Mouse (Mus musculus) CH12.LX (cell line): ENCODE results near the gene Cers5. TPM values are rescaled to one million over a fixed set of nuclear protein-coding genes. Genes with fewer than 3 reads are reported as not detected.

ENCODE experiments used
- DNase-seq: peaks from one replicate; pipeline ENCODE4 v3.0.0-alpha.2; 2013; ENCODE audit errors: extremely low read depth
- H3K27ac ChIP-seq: 2 replicates; pipeline ENCODE4 v1.5.1; 2012; ENCODE audit warnings: low read depth, mild to moderate bottlenecking, control low read depth, moderate library complexity; ENCODE audit not compliant: insufficient read depth
- H3K27me3 ChIP-seq: replicated peaks from 2 replicates; pipeline ENCODE3; 2012; ENCODE audit warnings: inconsistent platforms
- H3K36me3 ChIP-seq, 2 experiments: replicated peaks in 1 of 2; 2 replicates each; pipeline versions ENCODE3 to v1.6.1; 2012; ENCODE audit warnings: inconsistent platforms in 1 of 2, low read length in 1 of 2, mild to moderate bottlenecking in 1 of 2, mixed read lengths in 1 of 2, moderate library complexity in 1 of 2; ENCODE audit not compliant: control insufficient read depth in 1 of 2, insufficient read depth in 1 of 2
- H3K4me1 ChIP-seq, 2 experiments: 2 replicates each; pipeline ENCODE4 v1.6.1; 2012; ENCODE audit warnings: inconsistent platforms in 1 of 2, moderate library complexity in 1 of 2; ENCODE audit not compliant: insufficient read depth in 2 of 2, control insufficient read depth in 1 of 2
- H3K4me2 ChIP-seq: 2 replicates; pipeline ENCODE4 v1.6.1; 2012; ENCODE audit warnings: low read depth, mild to moderate bottlenecking, control low read depth; ENCODE audit not compliant: poor library complexity, insufficient read depth, severe bottlenecking
- H3K4me3 ChIP-seq, 3 experiments: fragments of 150-350 bp in 1 of 3; sonication (generic) in 1 of 3; replicated peaks in 1 of 3; 2 replicates each; pipeline versions ENCODE3 to v1.5.1; 2011 to 2012; ENCODE audit warnings: low read depth in 2 of 3, low read length in 2 of 3, mild to moderate bottlenecking in 2 of 3, moderate library complexity in 2 of 3, control low read depth in 1 of 3, improper control_type of control experiment in 1 of 3, inconsistent platforms in 1 of 3, mixed read lengths in 1 of 3; ENCODE audit not compliant: poor library complexity in 1 of 3
- H3K79me2 ChIP-seq: replicated peaks from 2 replicates; pipeline ENCODE4 v1.6.1; 2012; ENCODE audit warnings: mild to moderate bottlenecking, moderate library complexity; ENCODE audit not compliant: control insufficient read depth, poor library complexity, insufficient read depth, severe bottlenecking; ENCODE audit errors: extremely low read depth
- H3K9ac ChIP-seq: 2 replicates; pipeline ENCODE4 v1.6.1; 2012; ENCODE audit warnings: low read depth, mild to moderate bottlenecking, control low read depth, moderate library complexity; ENCODE audit not compliant: insufficient read depth
- H3K9me3 ChIP-seq: replicated peaks from 2 replicates; pipeline ENCODE3; 2012; ENCODE audit warnings: low read length, inconsistent platforms, mixed read lengths
- BHLHE40 ChIP-seq: IDR thresholded peaks from 2 replicates; pipeline ENCODE4 v1.6.1; 2011; ENCODE audit warnings: mild to moderate bottlenecking, low read depth, low read length, improper control_type of control experiment
- CHD1 ChIP-seq: IDR thresholded peaks from 2 replicates; pipeline ENCODE4 v1.6.1; 2012; ENCODE audit warnings: low read depth, low read length, improper control_type of control experiment, inconsistent platforms
- CHD2 ChIP-seq: IDR thresholded peaks from 2 replicates; pipeline ENCODE4 v1.6.1; 2011; ENCODE audit warnings: low read length, improper control_type of control experiment
- E2F4 ChIP-seq: IDR thresholded peaks from 2 replicates; pipeline ENCODE4 v1.6.1; 2011; ENCODE audit warnings: low read depth, low read length, improper control_type of control experiment; ENCODE audit not compliant: insufficient replicate concordance
- EP300 ChIP-seq: IDR thresholded peaks from 2 replicates; pipeline ENCODE4 v1.6.1; 2011; ENCODE audit warnings: low read length, improper control_type of control experiment
- ETS1 ChIP-seq: conservative IDR thresholded peaks from 2 replicates; pipeline ENCODE4 v1.6.1; 2012; ENCODE audit warnings: low read depth, mild to moderate bottlenecking, inconsistent platforms, low read length, improper control_type of control experiment, moderate library complexity
- IRF4 ChIP-seq: IDR thresholded peaks from 2 replicates; pipeline ENCODE4 v1.6.1; 2014; ENCODE audit warnings: low read depth, mild to moderate bottlenecking, inconsistent platforms, low read length, improper control_type of control experiment
- JUN ChIP-seq: IDR thresholded peaks from 2 replicates; pipeline ENCODE4 v1.6.1; 2011; ENCODE audit warnings: low read depth, mild to moderate bottlenecking, low read length, improper control_type of control experiment, moderate library complexity; ENCODE audit not compliant: insufficient read depth
- JUND ChIP-seq: conservative IDR thresholded peaks from 2 replicates; pipeline ENCODE4 v1.6.1; 2011; ENCODE audit warnings: low read depth, low read length, improper control_type of control experiment
- KAT2A ChIP-seq: IDR thresholded peaks from 2 replicates; pipeline ENCODE4 v1.6.1; 2012; ENCODE audit warnings: low read length, improper control_type of control experiment, inconsistent platforms; ENCODE audit not compliant: insufficient replicate concordance
- MAFK ChIP-seq: IDR thresholded peaks from 2 replicates; pipeline ENCODE4 v1.6.1; 2011; ENCODE audit warnings: low read length, improper control_type of control experiment; ENCODE audit not compliant: insufficient replicate concordance
- MAX ChIP-seq: IDR thresholded peaks from 2 replicates; pipeline ENCODE4 v1.6.1; 2011; ENCODE audit warnings: low read length, improper control_type of control experiment
- MAZ ChIP-seq: IDR thresholded peaks from 2 replicates; pipeline ENCODE4 v1.6.1; 2012; ENCODE audit warnings: low read depth, mild to moderate bottlenecking, inconsistent platforms, low read length, improper control_type of control experiment, moderate library complexity
- MEF2A ChIP-seq: IDR thresholded peaks from 2 replicates; pipeline ENCODE4 v1.6.1; 2014; ENCODE audit warnings: low read depth, mild to moderate bottlenecking, inconsistent platforms, low read length, improper control_type of control experiment, borderline replicate concordance
- MXI1 ChIP-seq: IDR thresholded peaks from 2 replicates; pipeline ENCODE4 v1.6.1; 2011; ENCODE audit warnings: mild to moderate bottlenecking, low read depth, low read length, improper control_type of control experiment
- MYC ChIP-seq: IDR thresholded peaks from 2 replicates; pipeline ENCODE4 v1.6.1; 2011; ENCODE audit warnings: low read depth, mild to moderate bottlenecking, improper control_type of control experiment, low read length
- NELFE ChIP-seq: IDR thresholded peaks from 2 replicates; pipeline ENCODE4 v1.6.1; 2011; ENCODE audit warnings: low read depth, low read length, improper control_type of control experiment
- PAX5 ChIP-seq: IDR thresholded peaks from 2 replicates; pipeline ENCODE4 v1.6.1; 2012; ENCODE audit warnings: low read length, inconsistent platforms, mixed read lengths
- POLR2AphosphoS2 ChIP-seq: IDR thresholded peaks from 2 replicates; pipeline ENCODE4 v1.6.1; 2011; ENCODE audit warnings: low read depth, low read length, improper control_type of control experiment
- RCOR1 ChIP-seq: conservative IDR thresholded peaks from 2 replicates; pipeline ENCODE4 v1.6.1; 2012; ENCODE audit warnings: low read depth, mild to moderate bottlenecking, inconsistent platforms, low read length, improper control_type of control experiment
- SIN3A ChIP-seq: IDR thresholded peaks from 2 replicates; pipeline ENCODE4 v1.6.1; 2012; ENCODE audit warnings: low read length, improper control_type of control experiment, inconsistent platforms
- SMC3 ChIP-seq: IDR thresholded peaks from 2 replicates; pipeline ENCODE4 v1.6.1; 2011; ENCODE audit warnings: low read depth, low read length, improper control_type of control experiment
- USF1 ChIP-seq: IDR thresholded peaks from 2 replicates; pipeline ENCODE4 v1.6.1; 2014; ENCODE audit warnings: low read depth, mild to moderate bottlenecking, inconsistent platforms, low read length, improper control_type of control experiment
- ZC3H11A ChIP-seq: IDR thresholded peaks from 2 replicates; pipeline ENCODE4 v1.6.1; 2012; ENCODE audit warnings: low read depth, mild to moderate bottlenecking, inconsistent platforms, low read length, improper control_type of control experiment
- ZNF384 ChIP-seq: IDR thresholded peaks from 2 replicates; pipeline ENCODE4 v1.6.1; 2012; ENCODE audit warnings: low read depth, low read length, improper control_type of control experiment, inconsistent platforms
- dilution Hi-C: fragments of 300-500 bp; cut with MboI; formaldehyde crosslinking; loops from 2 replicates; pipeline ENCODE4 v1.14.3; 2020; ENCODE audit warnings: low sequenced_read_pairs; ENCODE audit not compliant: extremely low pct_unique_long_range_greater_than_20kb, extremely low pct_ligation_motif_present
- in situ Hi-C: fragments of 300-500 bp; cut with MboI; formaldehyde crosslinking; loops from 3 replicates; pipeline ENCODE4 v1.14.3; 2019; ENCODE audit warnings: low sequenced_read_pairs, low pct_ligation_motif_present, low pct_unique_long_range_greater_than_20kb, mixed read lengths
- polyA plus RNA-seq: library from polyadenylated mRNA; unstranded; fragments of >175 nt; gene quantifications from 2 replicates; pipeline ENCODE4 v1.2.1, GENCODE M21; 2012; ENCODE audit warnings: low read depth; ENCODE audit not compliant: insufficient read length
- total RNA-seq, 2 experiments: library from RNA; depleted of rRNA; stranded (reverse); fragments of 300-350 nt in 1 of 2; fragments of >200 nt in 1 of 2; gene quantifications; 2 replicates each; pipeline ENCODE4 v1.2.3; 2012 to 2014

Gene Cers5
- total and polyA plus RNA-seq, 3 experiments: 45.0 to 149 (median 94.3) TPM

- no peak overlapping the region for H3K4me2 ChIP-seq
- dilution Hi-C loops: no loop called here
Observed at GRCm38 (mm10) chr15:99767467-99767866, 5.2 kb downstream of the Cers5 start.

GRCm38 (mm10) chr15:99754204-99754603 lies 18.5 kb downstream of the Cers5 start:
- Histone ChIP-seq H3K79me2 (peaks cover 6% of the 10 kb centered on the region), H3K9ac (no peak overlapping the region), H3K9me3 (peaks cover 3% of the 10 kb centered on the region), H3K36me3 (peaks cover 3 to 74% of the 10 kb centered on the region in 2 experiments), H3K27ac (no peak overlapping the region), H3K4me3 (no peak overlapping the region), H3K4me2 (no peak overlapping the region), H3K4me1 (peaks cover 3 to 17% of the 10 kb centered on the region in 2 experiments; a peak in 3 of 4 replicates), H3K27me3 (no peaks in the 10 kb centered on the region)
- dilution Hi-C loops: no loop called here
- DNase-seq: no peak
- in situ Hi-C loops: no loop called here
- TF ChIP-seq POLR2AphosphoS2: no peak
- TF ChIP-seq KAT2A: no peak
- no peak for TF ChIP-seq MYC
- no peak for TF ChIP-seq E2F4
- no peak for TF ChIP-seq CHD2
- TF ChIP-seq PAX5: no peak
- no peak for TF ChIP-seq MAFK
- no peak for TF ChIP-seq MXI1
- no peak for TF ChIP-seq BHLHE40
- no peak for TF ChIP-seq SMC3
- TF ChIP-seq NELFE: no peak
- no peak for TF ChIP-seq CHD1
- TF ChIP-seq RCOR1: no peak
- no peak for TF ChIP-seq JUND
- no peak for TF ChIP-seq ZC3H11A

More at GRCm38 (mm10) chr15:99767467-99767866, 5.2 kb downstream of the Cers5 start:
- in situ Hi-C loops: no loop called here
- Histone ChIP-seq H3K36me3 (peaks cover 13 to 54% of the 10 kb centered on the region in 2 experiments), H3K27me3 (no peaks in the 10 kb centered on the region), H3K9ac (no peak overlapping the region), H3K27ac (no peak overlapping the region), H3K9me3 (peaks cover 7% of the 10 kb centered on the region), H3K79me2 (peaks cover 32% of the 10 kb centered on the region), H3K4me3 (no peak overlapping the region), H3K4me1 (peaks cover 3 to 38% of the 10 kb centered on the region in 2 experiments; a peak in 3 of 4 replicates)
- DNase-seq: no peak
- no peak for TF ChIP-seq MAFK
- no peak for TF ChIP-seq RCOR1
- TF ChIP-seq KAT2A: no peak
- TF ChIP-seq MAZ: no peak
- TF ChIP-seq ZNF384: no peak
- TF ChIP-seq IRF4: no peak
- TF ChIP-seq EP300: no peak
- no peak for TF ChIP-seq MYC
- TF ChIP-seq USF1: no peak
- no peak for TF ChIP-seq SIN3A
- TF ChIP-seq JUN: no peak
- no peak for TF ChIP-seq MEF2A
- TF ChIP-seq MAX: no peak
- no peak for TF ChIP-seq ETS1
- TF ChIP-seq, all 38 proteins: peak for 0
